Mouse (Mus musculus): ENCODE results near the gene Sla2.
"Not testable (repeated sequence)": the region's sequence is repeated elsewhere in the genome, so short reads cannot be mapped to it uniquely, and the experiment has no call there.

The Sla2 gene

DNA sequence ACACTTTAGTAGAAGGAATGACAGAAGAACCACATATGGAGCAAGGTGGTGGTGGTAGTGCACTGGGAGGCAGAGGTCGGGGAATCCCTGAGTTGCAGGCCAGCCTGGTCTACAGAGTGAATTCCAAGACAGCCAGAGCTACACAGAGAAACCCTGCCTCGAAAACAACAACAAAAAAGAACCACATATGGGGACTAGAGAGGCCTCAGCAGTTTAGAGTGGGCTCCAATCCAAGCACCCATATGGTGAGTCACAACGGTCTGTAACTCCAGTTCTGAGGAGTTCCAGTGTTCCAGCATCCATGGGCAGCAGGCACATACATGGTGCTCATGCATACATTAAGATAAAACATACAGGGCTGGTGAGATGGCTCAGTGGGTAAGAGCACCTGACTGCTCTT, 22.5 kb downstream of the Sla2 start:
- no peak for DNase-seq (ENCODE audit: low spot score)

GRCm38 (mm10) chr2:156863487-156864160, 23.4 kb downstream of the Sla2 start:
- DNase-seq (ENCODE audit: low spot score): peak; percentile 17

DNA sequence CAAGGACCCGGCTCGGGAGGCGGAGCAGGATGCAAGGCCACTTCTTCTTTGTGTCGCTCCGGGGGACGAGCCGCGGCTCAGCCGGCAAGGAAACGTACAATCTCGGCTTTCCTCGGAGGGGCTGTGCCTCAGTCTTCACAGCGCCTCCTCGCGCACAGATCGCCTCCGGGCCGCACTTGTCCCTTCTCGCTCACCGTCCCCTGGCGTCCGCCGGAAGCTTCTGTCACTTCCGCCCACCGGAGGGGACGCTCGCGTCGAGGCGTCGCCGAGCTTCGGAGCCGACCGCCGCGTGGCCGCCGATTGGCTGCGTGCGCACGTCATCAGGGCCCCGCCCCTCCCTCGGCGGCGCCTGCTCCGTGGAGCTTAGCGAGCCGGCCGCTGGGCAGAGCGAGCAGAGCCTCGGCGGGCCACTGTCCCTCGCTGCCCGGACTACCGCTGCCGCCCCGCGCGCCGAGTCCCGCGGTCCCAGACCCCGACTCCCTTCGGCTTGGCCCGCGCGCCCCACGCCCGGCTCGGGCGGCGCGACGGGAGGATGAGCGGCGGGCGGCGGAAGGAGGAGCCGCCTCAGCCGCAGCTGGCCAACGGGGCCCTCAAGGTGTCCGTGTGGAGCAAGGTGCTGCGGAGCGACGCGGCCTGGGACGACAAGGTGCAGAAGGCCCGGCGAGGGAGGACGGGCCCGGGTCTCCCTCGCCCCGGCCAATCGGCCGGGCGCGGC, 24.1 kb downstream of the Sla2 start, which contains the start of gene Rab5if:
Gene Rab5if (plus strand): TSS at position 357 of the 715 bp plus-strand sequence.
- DNase-seq (ENCODE audit: low spot score): peak; percentile 99

DNA sequence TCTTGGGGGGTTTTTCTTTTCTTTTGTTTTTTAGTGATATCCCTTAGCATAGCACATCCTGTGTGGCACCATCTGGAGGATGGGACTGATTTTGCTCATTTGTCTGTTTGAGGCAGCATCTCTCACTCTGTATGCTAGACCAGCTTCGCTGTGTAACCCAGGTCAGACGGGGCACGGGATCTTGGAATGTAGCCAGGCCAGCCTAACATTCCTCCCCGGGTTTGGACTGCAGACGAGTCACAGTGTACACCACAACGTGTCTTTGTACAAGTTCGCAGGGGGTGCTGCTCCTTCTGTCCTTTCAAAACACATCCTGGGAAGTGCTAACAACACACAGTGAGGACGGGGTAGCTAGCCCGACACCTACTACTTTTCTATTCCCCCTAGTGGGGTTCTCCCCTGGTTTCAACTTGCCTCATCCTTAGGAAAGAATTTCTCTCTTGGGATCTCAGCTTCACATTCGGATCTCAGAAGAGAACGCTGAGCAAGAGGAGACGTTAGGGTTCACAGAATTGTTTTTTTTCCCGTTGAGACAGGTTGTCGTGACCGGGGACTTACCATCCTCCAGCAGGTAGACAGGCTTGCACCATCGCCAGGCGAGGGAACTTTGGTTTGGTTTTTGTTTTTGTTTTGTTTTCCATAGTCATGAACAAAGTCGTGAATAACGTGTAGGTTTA, 24.8 kb downstream of the Sla2 start:
- DNase-seq (ENCODE audit: low spot score): peak; percentile 71

GRCm38 (mm10) chr2:156858671-156859070, 28.3 kb downstream of the Sla2 start:
- DNase-seq (ENCODE audit: low spot score): no peak

- DNase-seq (ENCODE audit: low spot score): no peak
Measured at GRCm38 (mm10) chr2:156857835-156858234, 29.2 kb downstream of the Sla2 start, which contains the start of gene 4930518I15Rik. 4930518I15Rik (minus strand) TSS chr2:156857946.

GRCm38 (mm10) chr2:156857385-156857791, 29.6 kb downstream of the Sla2 start:
- no peak for DNase-seq (ENCODE audit: low spot score)

DNA sequence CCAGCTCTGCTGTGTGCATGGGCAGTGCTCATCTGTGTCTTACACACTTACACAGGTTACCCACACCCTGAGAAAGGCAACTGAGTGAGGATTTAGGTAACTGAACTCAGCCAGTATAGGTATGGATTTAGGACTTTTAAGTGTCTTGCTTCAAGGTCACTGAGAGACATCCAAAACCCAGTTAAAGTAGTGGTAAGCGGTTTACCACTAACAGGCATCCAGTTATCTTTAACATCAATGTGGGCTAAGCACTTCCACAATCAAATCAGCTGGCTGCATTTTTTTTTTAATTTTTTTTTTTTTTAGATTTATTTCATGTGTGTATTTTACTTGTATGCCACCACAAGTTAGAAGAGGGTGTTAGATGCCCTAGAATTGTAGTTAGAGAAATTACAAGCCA, 30.7 kb downstream of the Sla2 start:
- DNase-seq (ENCODE audit: low spot score): no peak

DNA sequence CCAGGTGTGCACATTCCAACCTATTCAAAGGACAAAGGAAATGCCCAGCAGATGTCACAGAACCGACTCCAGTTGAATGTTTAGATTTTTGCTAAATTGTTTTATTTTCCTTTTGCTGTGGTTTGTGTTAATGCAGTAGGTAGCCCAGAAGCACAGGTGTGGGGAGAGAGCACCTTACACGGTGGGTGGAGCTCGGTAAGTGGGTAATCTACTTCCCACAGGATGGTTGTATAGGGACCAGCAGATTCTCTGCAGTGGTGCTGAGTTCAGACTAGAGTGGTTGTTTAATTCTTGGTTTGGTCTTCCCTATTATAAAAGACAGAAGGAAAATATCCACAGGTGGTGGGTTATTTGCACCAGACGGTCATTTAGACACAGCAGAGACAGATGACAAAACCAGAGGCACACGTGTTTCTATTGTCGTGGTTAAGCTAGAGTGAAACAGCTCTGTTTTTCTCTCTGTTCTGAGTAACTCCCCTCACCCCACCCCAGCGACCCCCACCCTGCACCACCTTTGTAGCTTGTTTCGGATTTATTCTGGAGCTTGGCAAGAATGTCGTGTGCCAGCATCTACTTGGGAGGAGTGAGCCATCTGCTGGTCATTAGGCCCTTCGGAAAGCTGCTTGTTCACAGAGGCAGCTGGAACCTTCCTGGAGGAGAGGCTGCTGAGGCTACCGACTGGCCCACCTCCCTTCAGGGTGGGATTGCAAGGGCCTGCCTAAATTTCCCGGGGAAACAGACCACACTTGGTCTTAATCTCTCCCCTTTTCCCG, 32.8 kb downstream of the Sla2 start:
- peak; percentile 58 for DNase-seq (ENCODE audit: low spot score)

- DNase-seq (ENCODE audit: low spot score): not testable (repeated sequence)
Measured at GRCm38 (mm10) chr2:156853584-156853983, 33.4 kb downstream of the Sla2 start.

GRCm38 (mm10) chr2:156850505-156850904, 36.5 kb downstream of the Sla2 start:
- DNase-seq (ENCODE audit: low spot score): no peak

GRCm38 (mm10) chr2:156848526-156849182, 38.3 kb downstream of the Sla2 start:
- DNase-seq (ENCODE audit: low spot score): no peak

DNA sequence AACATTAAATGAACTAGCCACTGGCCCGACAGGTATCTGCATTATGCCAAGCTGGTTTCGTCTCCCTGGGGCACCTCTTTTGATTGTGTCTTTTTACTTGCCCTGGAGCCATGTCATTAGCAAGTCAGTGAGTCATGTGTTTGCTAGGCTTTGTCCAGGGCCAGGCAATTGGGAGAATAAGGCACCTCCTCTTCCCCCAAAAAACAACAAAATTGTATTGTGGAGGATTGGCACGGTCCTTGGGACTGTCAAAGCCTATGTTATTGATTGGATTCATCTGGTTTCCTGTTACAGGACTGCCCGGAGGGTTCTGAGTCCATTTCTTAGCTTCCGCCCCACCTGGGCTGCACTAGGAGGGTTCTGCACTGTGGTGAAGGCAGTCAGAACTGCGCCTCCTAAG, 39.3 kb downstream of the Sla2 start:
- DNase-seq (ENCODE audit: low spot score): no peak

DNA sequence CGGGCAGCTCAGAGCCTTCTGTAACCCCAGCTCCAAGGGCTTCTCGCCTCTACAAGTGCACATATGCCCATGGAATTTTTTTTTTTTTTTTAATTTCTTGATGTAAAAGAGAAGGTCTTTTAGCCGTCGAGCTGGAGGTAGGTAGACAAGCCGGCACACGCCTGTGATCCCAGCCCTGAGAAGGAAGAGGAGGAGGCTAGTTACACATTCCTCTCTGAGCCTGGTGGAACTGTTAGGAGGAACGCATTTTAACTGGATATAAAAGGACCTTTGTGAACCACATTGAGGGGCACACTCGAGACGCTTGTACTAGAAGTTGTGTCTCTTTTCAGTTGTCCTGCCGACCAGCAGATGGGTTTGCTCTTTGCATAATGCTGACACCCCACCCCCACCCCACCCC, 42.3 kb downstream of the Sla2 start:
- DNase-seq (ENCODE audit: low spot score): no peak

DNA sequence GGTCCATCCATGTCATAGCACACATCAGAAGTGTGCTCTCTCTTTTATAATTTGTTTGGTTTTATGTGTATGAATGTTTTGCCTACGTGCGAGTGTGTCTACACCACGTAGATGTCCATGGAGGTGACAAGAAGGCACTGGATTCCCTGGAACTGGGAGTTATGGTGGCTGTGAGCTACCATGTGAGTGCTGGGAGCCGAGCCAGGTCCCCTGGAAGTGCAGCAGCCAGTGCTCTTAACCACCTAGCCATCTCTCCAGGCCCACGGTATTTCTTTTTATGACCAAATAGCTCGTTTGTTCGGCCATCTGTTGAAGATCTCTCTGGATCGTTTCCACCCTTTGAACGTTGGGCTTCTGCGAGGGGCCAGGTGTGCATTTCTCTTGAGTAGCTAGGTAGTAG, 43.7 kb downstream of the Sla2 start:
- no peak for DNase-seq (ENCODE audit: low spot score)

- DNase-seq (ENCODE audit: low spot score): peak; percentile 58
Measured at GRCm38 (mm10) chr2:156842711-156843110, 44.3 kb downstream of the Sla2 start.

- DNase-seq (ENCODE audit: low spot score): peak; percentile 62
Measured at GRCm38 (mm10) chr2:156841841-156842706, 44.9 kb downstream of the Sla2 start.

GRCm38 (mm10) chr2:156841028-156841840, 45.8 kb downstream of the Sla2 start:
- DNase-seq (ENCODE audit: low spot score): peak; percentile 78

DNA sequence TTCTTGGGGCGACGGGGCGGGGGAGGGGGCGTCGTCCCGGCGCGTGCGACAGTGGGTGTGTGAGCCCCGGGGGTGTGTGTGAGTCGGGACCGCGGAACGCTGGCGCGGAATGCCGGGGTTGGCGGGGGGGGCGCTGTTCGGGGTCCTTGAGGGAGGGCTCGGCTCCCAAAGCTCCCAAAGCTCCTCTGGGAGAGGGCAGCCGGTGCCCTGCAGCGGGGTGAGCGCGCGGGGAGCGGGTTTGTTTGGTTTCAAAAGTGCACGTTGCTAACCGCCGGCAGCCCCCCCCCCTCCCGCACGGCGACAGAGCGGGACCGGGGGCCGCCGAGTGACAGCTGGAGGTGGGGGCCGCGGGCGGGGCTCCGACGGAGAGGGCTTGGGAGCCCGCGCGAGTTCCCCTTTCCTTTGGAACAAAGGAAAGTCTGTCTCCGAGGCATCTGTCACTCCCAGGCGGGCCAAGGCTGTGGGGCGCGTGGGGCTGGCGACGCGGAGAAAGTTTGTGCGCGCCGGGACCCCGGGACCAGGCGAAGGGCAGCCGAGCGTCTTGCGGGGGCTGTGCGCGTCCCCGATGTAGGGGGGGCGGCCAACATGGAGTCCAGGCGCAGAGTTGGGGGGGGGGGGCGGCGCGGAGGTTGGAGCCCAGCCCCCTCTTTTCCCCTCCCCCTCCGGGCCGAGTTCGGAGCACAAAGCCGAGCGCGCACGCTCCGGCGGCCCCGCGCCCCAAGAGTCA, 46.5 kb downstream of the Sla2 start:
- peak; percentile 67 for DNase-seq (ENCODE audit: low spot score)
